Mouse (Mus musculus): ENCODE data around the gene Cfap58.

GRCm38 (mm10) chr19:48023726-48024125 is 86.3 kb downstream of the Cfap58 start:
- TF ChIP-seq CTCF (IDR thresholded peaks at IDR 0.05; ENCODE audit: control insufficient read depth, insufficient read depth, low read length) = no peak
- TF ChIP-seq POLR2A (IDR thresholded peaks at IDR 0.05; ENCODE audit: borderline replicate concordance, control insufficient read depth, low read depth, low read length) = no peak
